Mouse (Mus musculus): ENCODE results near the gene Ptpn18. TPM values are rescaled to one million over a fixed set of nuclear protein-coding genes. Genes with fewer than 3 reads are reported as not detected.
"Not testable (repeated sequence)": the region's sequence is repeated elsewhere in the genome, so short reads cannot be mapped to it uniquely, and the experiment has no call there.

Gene Ptpn18
- total and polyA plus RNA-seq, 3 experiments = 4.2 to 16.3 (median 4.2) TPM

GRCm38 (mm10) chr1:34432776-34433481, 26.6 kb upstream of the Ptpn18 start:
- H3K79me2 ChIP-seq (replicated peaks; ENCODE audit: control insufficient read depth, insufficient read depth, low read length) = no peaks in the 10 kb centered on the region
- peak; percentile 51 to 52 for DNase-seq
- no peaks in the 10 kb centered on the region for H3K27me3 ChIP-seq (ENCODE audit: control insufficient read depth, insufficient read depth, low read length)
- TF ChIP-seq CTCF (IDR thresholded peaks at IDR 0.05) = no peak
- TF ChIP-seq EP300 (IDR thresholded peaks at IDR 0.05; ENCODE audit: insufficient read depth, low read depth, low read length) = no peak
- TF ChIP-seq POLR2A (IDR thresholded peaks at IDR 0.05; ENCODE audit: insufficient read depth, low read depth, low read length) = peak; percentile 71
- peak overlapping the region; percentile 71 for H3K9ac ChIP-seq (ENCODE audit: low read depth, low read length)
- H3K4me3 ChIP-seq = peak overlapping the region; percentile 57
- peak overlapping the region; percentile 69 for H3K27ac ChIP-seq
- intact Hi-C loops (cut with DNase I) = loop anchor here (10.0 kb wide), 1 partner anchor 428 kb away; no protein-coding TSS in a partner anchor
- peaks cover 4% of the 10 kb centered on the region for H3K4me1 ChIP-seq (ENCODE audit: control insufficient read depth, insufficient read depth, low read length)
- 15% methylated on average over 35 of the region's 35 CpGs for WGBS
- H3K36me3 ChIP-seq (ENCODE audit: control insufficient read depth, insufficient read depth, low read length) = no peaks in the 10 kb centered on the region

GRCm38 (mm10) chr1:34433891-34434521, 25.6 kb upstream of the Ptpn18 start:
- Histone ChIP-seq H3K36me3 (ENCODE audit: control insufficient read depth, insufficient read depth, low read length) (no peaks in the 10 kb centered on the region), H3K27ac (peak overlapping the region; percentile 89), H3K4me3 (peak overlapping the region; percentile 84), H3K4me1 (ENCODE audit: control insufficient read depth, insufficient read depth, low read length) (peaks cover 4% of the 10 kb centered on the region), H3K9ac (ENCODE audit: low read depth, low read length) (peak overlapping the region; percentile 33), H3K79me2 (replicated peaks; ENCODE audit: control insufficient read depth, insufficient read depth, low read length) (no peaks in the 10 kb centered on the region), H3K27me3 (ENCODE audit: control insufficient read depth, insufficient read depth, low read length) (no peaks in the 10 kb centered on the region)
- DNase-seq = peak in 1 of 2 experiments; percentile 22
- TF ChIP-seq POLR2A (IDR thresholded peaks at IDR 0.05; ENCODE audit: insufficient read depth, low read depth, low read length) = no peak
- TF ChIP-seq CTCF (IDR thresholded peaks at IDR 0.05) = no peak
- no peak for TF ChIP-seq EP300 (IDR thresholded peaks at IDR 0.05; ENCODE audit: insufficient read depth, low read depth, low read length)
- intact Hi-C loops (cut with DNase I) = loop anchor here (2.0 to 10.0 kb wide), 2 partner anchors 429 to 621 kb away; no protein-coding TSS in a partner anchor
- 24% methylated on average over 19 of the region's 19 CpGs for WGBS

- peaks cover 4% of the 10 kb centered on the region for H3K4me1 ChIP-seq (ENCODE audit: control insufficient read depth, insufficient read depth, low read length)
- peak; percentile 90 to 94 for DNase-seq
- under 1% methylated on average over 30 of the region's 30 CpGs for WGBS
- H3K27me3 ChIP-seq (ENCODE audit: control insufficient read depth, insufficient read depth, low read length) = no peaks in the 10 kb centered on the region
- intact Hi-C loops (cut with DNase I) = loop anchor here (2.0 to 10.0 kb wide), 2 partner anchors 430 to 622 kb away; no protein-coding TSS in a partner anchor
- H3K4me3 ChIP-seq = peak overlapping the region; percentile 84
- H3K79me2 ChIP-seq (replicated peaks; ENCODE audit: control insufficient read depth, insufficient read depth, low read length) = no peaks in the 10 kb centered on the region
- H3K9ac ChIP-seq (ENCODE audit: low read depth, low read length) = peak overlapping the region; percentile 62
- peak overlapping the region; percentile 89 for H3K27ac ChIP-seq
- TF ChIP-seq EP300 (IDR thresholded peaks at IDR 0.05; ENCODE audit: insufficient read depth, low read depth, low read length) (peak; percentile 75; the same call in 1 of the 2 replicates), POLR2A (IDR thresholded peaks at IDR 0.05; ENCODE audit: insufficient read depth, low read depth, low read length) (peak; percentile 72), CTCF (IDR thresholded peaks at IDR 0.05) (no peak)
- no peaks in the 10 kb centered on the region for H3K36me3 ChIP-seq (ENCODE audit: control insufficient read depth, insufficient read depth, low read length)
Measured at GRCm38 (mm10) chr1:34434660-34435160, 24.9 kb upstream of the Ptpn18 start.

GRCm38 (mm10) chr1:34435371-34436120, 24.0 kb upstream of the Ptpn18 start:
- Histone ChIP-seq H3K36me3 (ENCODE audit: control insufficient read depth, insufficient read depth, low read length) (no peaks in the 10 kb centered on the region), H3K27ac (peak overlapping the region; percentile 89), H3K4me1 (ENCODE audit: control insufficient read depth, insufficient read depth, low read length) (peaks cover 4% of the 10 kb centered on the region), H3K27me3 (ENCODE audit: control insufficient read depth, insufficient read depth, low read length) (no peaks in the 10 kb centered on the region), H3K4me3 (peak overlapping the region; percentile 84), H3K9ac (ENCODE audit: low read depth, low read length) (peak overlapping the region; percentile 62), H3K79me2 (replicated peaks; ENCODE audit: control insufficient read depth, insufficient read depth, low read length) (no peaks in the 10 kb centered on the region)
- WGBS = 42% methylated on average over 8 of the region's 8 CpGs
- TF ChIP-seq EP300 (IDR thresholded peaks at IDR 0.05; ENCODE audit: insufficient read depth, low read depth, low read length) (no peak), POLR2A (IDR thresholded peaks at IDR 0.05; ENCODE audit: insufficient read depth, low read depth, low read length) (no peak), CTCF (IDR thresholded peaks at IDR 0.05) (no peak)
- DNase-seq = no peak
- intact Hi-C loops (cut with DNase I) = loop anchor here (2.0 to 10.0 kb wide), 2 partner anchors 431 to 623 kb away; no protein-coding TSS in a partner anchor

- Histone ChIP-seq H3K4me3 (no peak overlapping the region), H3K27me3 (ENCODE audit: control insufficient read depth, insufficient read depth, low read length) (no peaks in the 10 kb centered on the region), H3K27ac (no peak overlapping the region), H3K4me1 (ENCODE audit: control insufficient read depth, insufficient read depth, low read length) (peaks cover 4% of the 10 kb centered on the region), H3K79me2 (replicated peaks; ENCODE audit: control insufficient read depth, insufficient read depth, low read length) (no peaks in the 10 kb centered on the region), H3K36me3 (ENCODE audit: control insufficient read depth, insufficient read depth, low read length) (no peaks in the 10 kb centered on the region), H3K9ac (ENCODE audit: low read depth, low read length) (no peak overlapping the region)
- no peak for DNase-seq
- intact Hi-C loops (cut with DNase I) = loop anchor here (10.0 kb wide), 1 partner anchor 432 kb away; no protein-coding TSS in a partner anchor
- 91% methylated on average over 3 of the region's 3 CpGs for WGBS
- TF ChIP-seq POLR2A (IDR thresholded peaks at IDR 0.05; ENCODE audit: insufficient read depth, low read depth, low read length) (no peak), EP300 (IDR thresholded peaks at IDR 0.05; ENCODE audit: insufficient read depth, low read depth, low read length) (no peak), CTCF (IDR thresholded peaks at IDR 0.05) (no peak)
Measured at GRCm38 (mm10) chr1:34436374-34436773, 23.2 kb upstream of the Ptpn18 start.

GRCm38 (mm10) chr1:34437366-34437765, 22.2 kb upstream of the Ptpn18 start:
- intact Hi-C loops (cut with DNase I) = loop anchor here (10.0 kb wide), 1 partner anchor 433 kb away; no protein-coding TSS in a partner anchor
- not testable (repeated sequence) for DNase-seq; H3K9ac ChIP-seq (ENCODE audit: low read depth, low read length); H3K27ac ChIP-seq; H3K79me2 ChIP-seq (replicated peaks; ENCODE audit: control insufficient read depth, insufficient read depth, low read length); H3K4me3 ChIP-seq; H3K27me3 ChIP-seq (ENCODE audit: control insufficient read depth, insufficient read depth, low read length); H3K4me1 ChIP-seq (ENCODE audit: control insufficient read depth, insufficient read depth, low read length); H3K36me3 ChIP-seq (ENCODE audit: control insufficient read depth, insufficient read depth, low read length)
- WGBS = 91% methylated on average over 8 of the region's 8 CpGs

Measured in heart, adult 2 months (tissue).